Mouse (Mus musculus) olfactory bulb, adult 2 months (tissue): ENCODE measurements at regions not wholly inside any gene's neighbourhood (a gene's known extent, or its start where the extent isn't known, plus 50 kb on each side); places are given as distances from the start of the nearest gene placed in this dataset.

ENCODE experiments used
- CTCF ChIP-seq: fragments of 200-500 bp; IDR thresholded peaks from 2 replicates; pipeline ENCODE4 v1.5.1; 2012; ENCODE audit warnings: low read depth, mild to moderate bottlenecking, low read length, moderate library complexity; ENCODE audit not compliant: insufficient read depth
- POLR2A ChIP-seq: fragments of 200-500 bp; IDR thresholded peaks from 2 replicates; pipeline ENCODE4 v1.6.1; 2012; ENCODE audit warnings: mild to moderate bottlenecking, low read depth, low read length, moderate library complexity; ENCODE audit not compliant: insufficient read depth

DNA sequence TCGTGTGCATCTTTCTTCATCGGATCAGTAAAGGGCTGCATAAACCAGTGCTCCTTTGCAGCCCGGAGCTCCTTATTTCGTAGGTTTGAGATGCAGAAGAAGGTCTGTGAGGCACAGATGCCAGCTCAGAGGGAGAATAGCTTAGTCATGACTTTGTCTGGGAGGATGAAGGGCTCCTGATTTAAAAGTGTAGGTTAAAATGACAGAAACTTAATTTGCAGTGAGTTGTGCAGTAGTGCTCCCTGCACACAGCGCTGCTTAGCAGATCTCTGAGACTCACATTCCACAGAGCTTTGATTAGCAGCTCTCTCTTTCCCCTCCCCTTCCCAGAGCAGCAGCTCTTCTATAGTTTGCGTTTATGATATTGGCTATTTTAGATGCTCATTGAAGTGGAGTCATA, 200.9 kb downstream of the Vrk1 start:
- no peak for TF ChIP-seq CTCF
- TF ChIP-seq POLR2A, result no peak
